Mouse (Mus musculus): ENCODE data around the gene Slc2a13. TPM values are rescaled to one million over a fixed set of nuclear protein-coding genes. Genes with fewer than 3 reads are reported as not detected.

The Slc2a13 gene
- total RNA-seq, 2 experiments from 2014 or later = 108 to 112 TPM

- no peak for DNase-seq (ENCODE audit: low spot score in 2 of 2)
Observed at GRCm38 (mm10) chr15:91503291-91503690, 69.8 kb downstream of the Slc2a13 start.

GRCm38 (mm10) chr15:91502661-91503060, 70.4 kb downstream of the Slc2a13 start:
- DNase-seq (ENCODE audit: low spot score in 2 of 2) = no peak

- no peak for DNase-seq (ENCODE audit: low spot score in 2 of 2)
Observed at GRCm38 (mm10) chr15:91502235-91502634, 70.8 kb downstream of the Slc2a13 start.

GRCm38 (mm10) chr15:91495014-91495413, 78.0 kb downstream of the Slc2a13 start:
- DNase-seq (ENCODE audit: low spot score in 2 of 2) = peak; percentile 32 to 33

GRCm38 (mm10) chr15:91479924-91480615, 93.0 kb downstream of the Slc2a13 start:
- DNase-seq (ENCODE audit: low spot score in 2 of 2) = no peak

GRCm38 (mm10) chr15:91477766-91478165, 95.3 kb downstream of the Slc2a13 start:
- peak; percentile 31 to 47 for DNase-seq (ENCODE audit: low spot score in 2 of 2)

GRCm38 (mm10) chr15:91473690-91474409, 99.2 kb downstream of the Slc2a13 start:
- DNase-seq (ENCODE audit: low spot score in 2 of 2) = no peak

GRCm38 (mm10) chr15:91465331-91465730, 107.7 kb downstream of the Slc2a13 start:
- no peak for DNase-seq (ENCODE audit: low spot score in 2 of 2)

- DNase-seq (ENCODE audit: low spot score in 2 of 2) = no peak
Observed at GRCm38 (mm10) chr15:91463857-91464435, 109.1 kb downstream of the Slc2a13 start.

- peak; percentile 53 to 60 for DNase-seq (ENCODE audit: low spot score in 2 of 2)
Observed at GRCm38 (mm10) chr15:91463026-91463661, 109.9 kb downstream of the Slc2a13 start.

GRCm38 (mm10) chr15:91461940-91462339, 111.1 kb downstream of the Slc2a13 start:
- DNase-seq (ENCODE audit: low spot score in 2 of 2) = no peak

- no peak for DNase-seq (ENCODE audit: low spot score in 2 of 2)
Observed at GRCm38 (mm10) chr15:91457202-91457601, 115.9 kb downstream of the Slc2a13 start.

- peak; percentile 58 to 63 for DNase-seq (ENCODE audit: low spot score in 2 of 2)
Observed at GRCm38 (mm10) chr15:91445399-91445798, 127.7 kb downstream of the Slc2a13 start.

GRCm38 (mm10) chr15:91443449-91443848, 129.6 kb downstream of the Slc2a13 start:
- no peak for DNase-seq (ENCODE audit: low spot score in 2 of 2)

- peak; percentile 36 to 69 for DNase-seq (ENCODE audit: low spot score in 2 of 2)
Observed at GRCm38 (mm10) chr15:91439883-91440282, 133.2 kb downstream of the Slc2a13 start.

GRCm38 (mm10) chr15:91425426-91425825, 147.6 kb downstream of the Slc2a13 start:
- no peak for DNase-seq (ENCODE audit: low spot score in 2 of 2)

GRCm38 (mm10) chr15:91406979-91407378, 166.1 kb downstream of the Slc2a13 start:
- no peak for DNase-seq (ENCODE audit: low spot score in 2 of 2)

GRCm38 (mm10) chr15:91395165-91395564, 177.9 kb downstream of the Slc2a13 start:
- no peak for DNase-seq (ENCODE audit: low spot score in 2 of 2)

- DNase-seq (ENCODE audit: low spot score in 2 of 2) = no peak
Observed at GRCm38 (mm10) chr15:91383694-91384093, 189.4 kb downstream of the Slc2a13 start.

GRCm38 (mm10) chr15:91382606-91383005, 190.5 kb downstream of the Slc2a13 start:
- no peak for DNase-seq (ENCODE audit: low spot score in 2 of 2)

GRCm38 (mm10) chr15:91381864-91382263, 191.2 kb downstream of the Slc2a13 start:
- DNase-seq (ENCODE audit: low spot score in 2 of 2) = no peak
